Mouse (Mus musculus) regulatory T cell (primary cell): ENCODE results near the gene Cox6a1.

Source experiments
- in situ Hi-C: fragments of 300-600 bp; cut with MboI, MseI; formaldehyde crosslinking; loops from one replicate; pipeline ENCODE4 v1.15.1; 2025; ENCODE audit warnings: high pct_unique_total_duplicates

Cox6a1 gene

GRCm38 (mm10) chr5:115351348-115351747 lies 2.6 kb upstream of the Cox6a1 start:
- in situ Hi-C loops = loop anchor here (25.0 kb wide), 1 partner anchor 2011 kb away; the partner anchor contains the start of gene Wsb2

DNA sequence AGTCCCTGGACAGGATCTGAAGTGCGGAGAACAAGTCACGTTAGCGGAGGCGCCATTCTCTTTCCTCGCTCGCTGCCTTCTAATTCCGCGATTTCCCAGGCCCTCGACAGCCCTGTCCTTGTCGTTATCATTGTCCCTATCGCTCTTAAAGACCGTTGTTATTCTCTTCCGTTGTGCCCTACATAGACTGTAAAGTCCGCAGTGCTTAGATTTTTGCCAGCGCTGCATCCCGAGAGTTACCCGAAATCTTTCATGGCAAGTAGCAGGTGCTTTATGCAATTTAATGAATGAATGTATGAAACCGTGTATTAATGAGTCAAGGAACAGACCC lies 409 bp upstream of the Cox6a1 start:
- in situ Hi-C loops = loop anchor here (5.0 kb wide), 1 partner anchor 67 kb away; no protein-coding TSS in a partner anchor

DNA sequence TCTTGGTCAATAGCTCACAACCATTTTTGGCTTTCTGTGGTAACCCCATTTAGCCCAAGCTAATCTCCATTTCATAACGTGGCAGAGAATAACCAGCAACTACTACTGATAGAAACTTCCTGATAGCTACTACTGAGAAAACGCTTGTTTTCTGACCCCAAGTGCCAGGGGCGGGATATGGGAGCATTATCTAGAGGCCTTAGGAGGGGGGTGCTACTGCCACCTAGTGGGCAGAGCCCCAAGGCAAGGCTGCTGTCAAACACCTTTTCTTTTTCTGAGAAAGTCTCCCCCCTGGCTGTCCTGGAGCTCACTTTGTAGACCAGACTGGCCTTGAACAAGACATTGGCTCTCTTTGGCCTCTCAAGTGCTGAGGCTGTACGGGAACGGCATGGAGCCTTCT lies 1.2 kb downstream of the Cox6a1 start:
- in situ Hi-C loops = loop anchor here (5.0 kb wide), 1 partner anchor 65 kb away; no protein-coding TSS in a partner anchor

GRCm38 (mm10) chr5:115341314-115342165 lies 7.2 kb downstream of the Cox6a1 start:
- in situ Hi-C loops = no loop called here

- in situ Hi-C loops = no loop called here
Observed at GRCm38 (mm10) chr5:115340577-115341313, 8.0 kb downstream of the Cox6a1 start, which contains the start of the genes Gatc and Triap1. TSS of gene Gatc (minus strand) at chr5:115341178. TSS of gene Triap1 (plus strand) at chr5:115341225.

GRCm38 (mm10) chr5:115340007-115340406 lies 8.8 kb downstream of the Cox6a1 start:
- in situ Hi-C loops = no loop called here

- in situ Hi-C loops = no loop called here
Observed at GRCm38 (mm10) chr5:115333626-115334025, 15.2 kb downstream of the Cox6a1 start.

GRCm38 (mm10) chr5:115330955-115331354 lies 17.8 kb downstream of the Cox6a1 start:
- in situ Hi-C loops = no loop called here

GRCm38 (mm10) chr5:115327610-115328548 lies 20.9 kb downstream of the Cox6a1 start:
- in situ Hi-C loops = no loop called here

- in situ Hi-C loops = no loop called here
Observed at GRCm38 (mm10) chr5:115326875-115327609, 21.7 kb downstream of the Cox6a1 start, which contains the start of gene Srsf9. TSS of gene Srsf9 (plus strand) at chr5:115327177.

DNA sequence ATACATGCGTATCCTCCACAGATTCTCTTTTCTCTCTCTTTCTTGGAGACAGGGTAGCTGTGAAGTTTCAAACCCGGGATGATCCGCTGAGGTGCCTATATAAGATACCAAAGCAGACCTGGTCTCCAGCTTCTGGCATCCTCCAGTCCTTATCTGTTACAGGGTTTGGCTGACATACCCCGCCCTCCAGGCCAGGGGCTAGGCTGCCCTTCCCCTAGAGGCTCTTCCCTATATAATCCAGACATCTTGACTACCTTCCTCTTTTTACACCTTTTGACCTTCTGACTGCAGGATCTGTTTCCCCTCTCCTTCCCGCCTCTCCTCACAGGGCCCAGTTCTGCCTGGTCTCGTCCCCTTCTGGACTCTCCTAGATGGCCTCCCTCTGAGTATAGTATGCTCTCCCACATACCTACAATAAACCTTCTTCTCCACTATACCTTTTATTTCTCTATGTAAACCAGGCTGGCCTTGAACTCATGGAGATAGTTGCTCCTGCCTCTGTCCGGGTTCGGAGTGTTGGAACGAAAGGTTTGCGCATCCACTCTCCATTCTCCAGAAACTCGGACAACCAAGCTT lies 22.4 kb downstream of the Cox6a1 start:
- in situ Hi-C loops = no loop called here

- in situ Hi-C loops = no loop called here
Observed at GRCm38 (mm10) chr5:115319004-115319940, 29.5 kb downstream of the Cox6a1 start.

- in situ Hi-C loops = no loop called here
Observed at GRCm38 (mm10) chr5:115317645-115318328, 31.0 kb downstream of the Cox6a1 start.

DNA sequence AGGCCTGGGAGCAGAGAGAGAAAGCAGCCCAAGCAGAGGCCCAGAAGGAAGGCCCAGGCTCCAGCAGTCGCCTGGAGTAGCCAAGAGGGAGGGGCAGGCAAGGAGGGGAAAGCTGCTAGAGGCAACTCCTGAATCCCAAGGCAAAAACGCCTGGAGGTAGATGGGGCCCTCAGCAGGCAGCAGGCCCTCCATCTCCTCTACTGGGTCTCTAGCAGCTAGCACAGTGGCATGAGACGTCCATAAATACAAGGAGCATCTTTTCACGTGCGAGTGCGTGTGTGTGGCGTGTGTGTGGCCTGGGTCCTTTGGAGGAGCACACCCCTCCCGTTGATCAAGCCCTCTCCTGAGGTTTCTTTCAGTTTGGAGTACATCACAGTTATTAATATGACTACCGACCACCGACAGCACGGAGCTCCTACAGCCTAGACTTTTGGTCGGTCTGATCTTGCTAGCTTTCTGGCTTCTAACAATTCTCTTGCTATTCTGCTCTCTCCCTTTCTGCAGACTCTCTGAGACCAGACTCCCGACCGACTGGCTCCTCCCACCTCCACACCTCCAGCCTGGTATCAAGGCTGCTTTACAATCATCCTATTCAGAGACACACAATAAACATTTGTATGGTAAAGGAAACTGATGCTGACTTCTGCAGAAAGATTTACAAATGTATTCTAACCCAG lies 31.7 kb downstream of the Cox6a1 start:
- in situ Hi-C loops = no loop called here

DNA sequence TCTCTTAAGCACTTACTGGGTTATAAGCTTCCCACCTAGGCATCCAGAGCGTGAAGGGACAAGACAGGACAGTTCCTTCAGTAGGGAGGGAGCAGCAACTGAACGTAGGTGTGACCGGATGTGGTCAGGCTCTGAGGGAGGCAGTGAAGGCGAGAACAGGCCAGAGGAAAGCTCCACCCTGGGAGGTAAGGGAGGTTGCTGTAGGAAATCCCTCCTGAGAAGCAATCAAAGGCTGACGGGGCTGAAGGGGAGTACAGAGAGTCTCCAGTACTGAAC lies 35.2 kb downstream of the Cox6a1 start:
- in situ Hi-C loops = no loop called here

DNA sequence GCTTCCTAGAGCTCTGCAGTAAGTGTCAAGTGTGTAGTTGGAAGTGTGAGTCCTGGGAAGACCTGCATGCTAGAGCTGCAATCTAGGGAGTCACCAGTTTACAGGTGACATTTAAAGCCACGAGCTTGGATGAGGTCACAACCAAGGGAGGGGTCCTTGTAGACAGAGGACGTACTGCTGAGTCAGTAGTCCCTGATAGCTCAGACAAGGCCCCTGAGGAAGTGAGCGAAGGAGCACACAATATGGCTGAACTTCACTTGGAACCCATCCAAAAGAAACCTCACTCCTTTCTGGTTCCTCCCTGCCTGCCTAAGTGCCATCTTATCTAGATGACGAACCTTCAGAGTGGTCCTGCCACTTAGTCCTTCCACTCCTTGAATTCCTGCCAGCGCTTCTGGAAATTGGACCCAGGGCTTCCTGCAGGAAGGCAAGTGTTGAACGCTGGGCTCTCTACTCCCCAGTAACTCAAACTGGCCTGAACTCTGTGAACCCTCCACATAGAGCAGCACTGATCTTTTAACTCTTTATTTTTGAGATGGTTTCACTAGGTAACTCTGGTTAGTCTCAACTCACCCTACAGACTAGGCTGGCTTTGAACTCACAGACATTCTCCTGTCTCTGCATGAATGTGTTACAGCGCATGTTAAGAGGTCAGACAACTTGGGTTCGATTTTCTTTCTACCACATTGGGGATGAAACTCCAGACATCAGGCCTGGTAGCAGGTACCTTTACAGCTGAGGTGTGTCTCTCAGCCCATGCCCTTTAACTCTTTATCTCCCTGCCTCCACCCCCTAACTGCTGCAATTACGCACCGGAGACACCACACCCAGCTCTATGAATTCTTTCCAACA lies 35.7 kb downstream of the Cox6a1 start:
- in situ Hi-C loops = no loop called here

- in situ Hi-C loops = no loop called here
Observed at GRCm38 (mm10) chr5:115312354-115312753, 36.4 kb downstream of the Cox6a1 start.
